Mouse (Mus musculus) thymus, postnatal 4 days (tissue): ENCODE measurements around the gene Tmbim4.
"Not testable (repeated sequence)": the region's sequence is repeated elsewhere in the genome, so short reads cannot be mapped to it uniquely, and the experiment has no call there.

Experiments
- DNase-seq: peaks from one replicate; pipeline ENCODE4 v3.0.0; 2021

Tmbim4 gene

GRCm38 (mm10) chr10:120197061-120197835 is 4.1 kb upstream of the Tmbim4 start:
- no peak for DNase-seq

DNA sequence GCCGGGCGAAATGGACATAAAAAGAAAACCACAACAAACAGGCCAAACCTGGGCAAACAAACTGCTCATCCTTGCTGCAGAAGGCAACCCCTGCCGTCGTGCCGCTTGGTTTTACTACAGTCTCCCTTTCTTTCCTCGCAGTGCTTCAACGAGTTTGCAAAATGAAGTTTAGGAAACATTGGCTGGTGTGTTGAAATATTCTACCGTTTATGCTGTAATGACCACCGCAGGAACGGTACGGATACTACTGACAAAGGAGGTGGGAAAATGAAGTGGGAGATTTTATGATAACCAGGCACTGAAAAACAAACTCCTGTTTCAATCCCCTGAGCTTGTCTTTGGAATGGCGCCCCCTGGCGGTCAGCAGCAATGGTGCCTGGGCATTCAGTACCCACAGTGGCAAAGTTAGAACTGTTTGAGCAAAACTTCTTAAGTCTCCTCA is 592 bp downstream of the Tmbim4 start, which contains the start of gene Irak3:
Gene Irak3 (minus strand): TSS at position 170 of the 442 bp plus-strand sequence.
- peak; percentile 95 for DNase-seq

GRCm38 (mm10) chr10:120202467-120203250 is 1.3 kb downstream of the Tmbim4 start:
- DNase-seq = peak; percentile 7

DNA sequence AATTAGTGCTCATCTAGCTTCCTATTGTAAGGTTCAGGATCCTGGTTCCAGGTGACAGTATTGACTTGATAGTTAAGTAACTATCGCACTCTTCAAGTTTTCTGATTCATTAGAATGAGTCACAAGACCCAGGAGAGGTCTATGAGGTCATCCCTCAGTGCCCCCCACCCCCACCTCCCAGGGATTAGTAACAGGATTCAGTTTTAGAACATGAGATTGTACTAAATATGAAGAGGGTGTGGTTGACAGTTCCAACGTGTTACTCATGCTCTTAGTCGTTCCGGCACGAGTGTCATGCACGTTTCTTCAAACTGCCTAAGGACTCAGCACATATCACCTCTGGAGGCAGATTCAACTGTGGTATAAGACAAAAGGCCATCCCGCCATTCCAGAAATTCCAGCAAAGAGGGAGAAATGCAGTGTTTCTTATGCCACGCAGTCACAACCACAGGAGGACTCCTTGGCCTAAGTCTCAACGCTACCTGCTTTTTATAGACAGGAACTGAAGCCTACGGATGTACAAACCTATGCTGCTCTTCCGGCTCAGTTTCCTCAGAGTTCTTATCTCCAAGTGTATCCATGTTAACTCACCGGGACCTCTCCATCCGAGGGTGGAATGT is 3.3 kb downstream of the Tmbim4 start:
- DNase-seq = no peak

DNA sequence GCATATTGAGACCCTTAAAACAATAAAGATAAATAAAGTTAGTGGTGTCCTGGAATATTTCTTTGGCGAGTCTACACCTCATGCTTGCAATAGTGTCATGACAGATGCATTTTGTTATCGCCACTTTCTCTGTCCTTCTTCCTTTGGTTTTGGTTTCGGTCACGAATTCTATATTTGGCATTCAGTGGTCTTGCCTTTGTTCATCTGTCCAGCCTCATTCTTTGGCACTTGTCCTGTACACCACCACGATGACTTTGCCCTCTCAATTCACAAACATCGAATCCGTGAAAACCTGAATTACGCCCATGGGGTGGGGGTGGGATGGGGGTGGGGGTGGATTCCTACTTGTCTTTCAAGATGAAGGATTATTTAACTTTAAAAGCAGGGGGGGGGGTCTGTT is 6.6 kb downstream of the Tmbim4 start:
- no peak for DNase-seq

DNA sequence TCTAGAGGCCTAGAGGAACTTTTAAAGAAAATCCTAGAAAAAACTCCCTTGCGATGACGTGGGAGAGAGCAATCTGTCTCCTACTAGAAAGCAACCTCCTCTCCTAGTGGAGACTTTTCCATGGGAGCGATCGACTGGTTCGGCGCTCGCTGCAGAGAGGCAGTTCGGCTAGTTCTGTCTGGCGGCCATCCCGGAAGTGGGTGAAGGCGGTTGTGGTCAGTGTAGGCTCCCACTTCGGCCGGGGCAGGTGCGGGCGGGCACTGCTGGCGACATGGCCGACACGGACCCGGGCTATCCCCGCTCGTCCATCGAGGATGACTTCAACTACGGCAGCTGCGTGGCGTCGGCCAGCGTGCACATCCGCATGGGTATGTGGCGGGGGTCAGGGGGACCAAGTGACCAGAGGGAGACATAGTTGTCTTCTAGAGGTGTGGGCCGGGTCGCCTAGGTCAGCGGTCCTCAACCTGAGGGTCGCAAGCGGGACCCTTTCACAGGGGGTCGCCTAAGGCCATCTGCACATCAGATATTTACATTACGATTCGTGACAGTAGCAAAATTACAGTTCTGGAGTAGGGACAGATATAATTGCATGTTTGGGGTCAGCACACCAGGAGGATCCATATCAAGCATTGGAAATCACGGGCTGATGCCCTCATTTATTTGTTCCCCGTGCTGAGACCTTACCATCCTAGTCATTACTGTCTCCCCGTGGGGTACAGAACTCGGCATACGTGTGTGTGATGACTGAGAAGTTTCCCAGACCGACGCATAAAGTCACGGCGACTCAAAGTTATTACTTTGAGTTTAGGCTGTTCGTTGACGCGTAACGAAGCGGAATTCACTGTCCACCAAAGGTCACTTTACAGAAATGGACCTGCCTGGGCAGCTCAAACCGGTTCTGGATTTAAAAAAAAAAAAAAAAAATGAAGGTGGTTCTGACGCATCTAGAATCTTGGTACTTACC is 7.5 kb downstream of the Tmbim4 start:
- DNase-seq = peak; percentile 68

DNA sequence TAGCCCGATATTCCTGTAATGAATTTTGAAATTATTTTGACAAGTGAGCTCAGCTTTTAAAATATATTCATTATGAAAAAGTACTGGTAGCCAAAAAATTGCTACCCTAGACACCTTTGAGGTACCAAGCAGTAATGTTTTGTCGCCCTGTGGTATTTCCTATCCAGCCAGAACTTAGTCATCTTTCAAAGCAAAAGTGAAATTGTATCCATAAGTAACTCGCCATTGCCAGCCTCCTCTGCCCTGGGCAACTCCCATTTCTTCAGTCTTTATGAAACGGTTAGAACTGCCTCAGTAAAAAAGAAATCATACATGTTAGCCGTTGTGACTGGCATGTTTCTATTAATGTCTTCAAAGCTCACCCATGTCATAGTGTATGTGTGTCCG is 8.1 kb downstream of the Tmbim4 start:
- DNase-seq = no peak

- DNase-seq = no peak
Observed at GRCm38 (mm10) chr10:120210096-120210495, 8.7 kb downstream of the Tmbim4 start.

DNA sequence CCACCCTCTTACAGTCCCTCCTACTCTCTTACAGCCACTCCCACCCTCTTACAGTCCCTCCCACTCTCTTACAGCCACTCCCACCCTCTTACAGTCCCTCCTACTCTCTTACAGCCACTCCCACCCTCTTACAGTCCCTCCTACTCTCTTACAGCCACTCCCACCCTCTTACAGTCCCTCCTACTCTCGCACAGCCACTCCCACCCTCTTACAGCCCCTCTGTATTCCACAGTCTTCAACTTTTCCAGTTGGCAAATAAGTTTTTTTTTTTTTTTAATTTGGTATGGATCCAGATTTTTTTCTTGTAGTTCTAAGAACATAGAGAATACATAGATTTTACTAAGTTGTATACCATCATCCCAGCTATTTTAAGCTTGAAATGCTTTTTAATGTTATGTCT is 15.7 kb downstream of the Tmbim4 start:
- not testable (repeated sequence) for DNase-seq

DNA sequence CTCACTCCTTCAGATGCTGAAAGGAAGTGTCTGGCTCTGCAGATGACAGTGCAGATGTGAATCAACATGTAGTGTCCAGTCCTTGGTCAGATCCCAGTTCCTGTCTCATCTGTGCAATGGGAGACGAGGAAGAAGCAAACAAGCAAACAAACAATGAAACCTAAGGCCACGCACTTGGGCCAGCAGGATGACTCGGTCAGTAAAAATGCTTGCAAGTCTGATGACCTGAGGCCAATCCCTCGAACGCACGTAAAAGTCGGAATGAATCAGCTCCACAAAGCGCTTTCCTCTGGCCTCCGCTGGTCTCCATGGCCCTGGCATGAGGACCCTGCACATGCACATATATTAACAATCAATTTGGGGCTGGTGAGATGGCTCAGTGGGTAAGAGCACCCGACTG is 17.6 kb downstream of the Tmbim4 start:
- DNase-seq = no peak

DNA sequence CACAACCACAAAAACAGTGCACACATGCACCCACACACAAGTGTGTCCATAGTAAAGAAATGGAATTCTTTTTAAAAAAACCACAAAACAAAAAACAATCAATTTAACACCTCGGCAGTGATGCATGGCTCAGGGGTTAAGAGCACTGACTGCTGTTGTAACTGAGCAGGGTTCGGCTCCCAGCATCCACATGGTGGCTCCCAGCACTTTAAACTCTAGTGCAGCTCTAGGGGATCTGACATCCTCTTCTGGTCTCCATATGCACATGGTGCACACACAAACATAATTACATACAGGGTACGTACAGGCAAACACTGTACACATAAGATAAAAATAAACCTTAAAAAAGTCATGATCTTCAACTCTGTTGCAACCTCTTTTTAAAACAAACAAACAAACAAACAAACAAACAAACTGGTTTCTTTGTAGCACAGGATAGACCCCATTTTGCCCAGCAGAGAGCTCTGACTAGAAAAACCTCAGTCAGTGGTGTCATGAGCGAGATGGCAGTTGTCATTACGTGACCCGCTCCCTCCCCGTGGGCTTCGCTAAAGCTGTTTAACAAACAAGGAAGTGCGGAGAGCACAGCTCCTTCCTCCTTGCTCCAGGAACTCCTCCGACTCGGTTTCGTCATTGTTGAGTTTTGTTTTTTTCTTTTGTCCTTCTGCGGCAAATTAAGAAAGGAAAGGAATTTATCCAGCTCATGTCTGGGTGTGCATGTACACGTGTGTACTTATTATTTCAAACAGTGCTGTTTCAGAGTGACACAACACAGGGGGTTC is 18.4 kb downstream of the Tmbim4 start:
- DNase-seq = no peak

GRCm38 (mm10) chr10:120220776-120221175 is 19.4 kb downstream of the Tmbim4 start:
- DNase-seq = no peak

DNA sequence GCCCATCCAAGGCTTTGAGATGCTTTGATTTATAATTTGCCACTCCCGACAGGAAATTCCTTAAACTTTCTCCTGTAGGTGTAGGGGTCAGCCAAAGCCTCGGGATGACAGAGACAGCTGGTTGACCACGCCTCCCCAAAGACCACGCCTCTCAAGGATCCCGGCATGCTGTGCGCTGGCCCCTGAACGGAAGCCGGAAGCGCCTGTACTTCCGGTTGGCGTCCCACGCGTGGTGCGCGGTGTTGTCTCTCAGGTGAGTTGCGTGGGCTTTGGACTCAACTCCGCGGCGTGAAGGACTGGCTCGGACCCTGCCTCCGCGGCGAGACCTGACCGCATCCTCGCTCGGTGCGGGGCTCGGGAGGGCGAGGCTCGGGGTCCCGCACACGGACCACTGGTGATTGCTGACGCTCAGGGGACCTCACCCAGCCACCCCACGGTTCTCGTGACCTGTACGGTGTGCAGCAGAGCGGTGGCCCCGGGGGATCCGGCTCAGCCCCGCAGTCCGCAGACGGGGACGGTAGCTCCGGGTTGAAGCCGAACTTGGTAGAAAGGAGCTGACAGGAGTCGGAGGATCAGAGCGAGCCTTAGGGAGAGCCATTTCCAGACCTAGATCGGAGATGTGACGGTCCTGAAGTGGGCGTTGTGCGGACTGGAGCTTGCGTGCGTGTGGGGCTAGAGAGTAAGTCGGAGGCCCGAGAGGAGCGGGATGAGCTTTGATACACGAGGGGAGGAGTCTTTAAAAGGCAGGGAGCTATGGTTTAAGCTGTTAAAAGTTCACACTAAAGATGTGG is 25.7 kb downstream of the Tmbim4 start, which contains the start of gene Llph:
Gene Llph (plus strand): TSS at position 200 of the 791 bp plus-strand sequence.
- peak; percentile 91 for DNase-seq

- peak; percentile 86 for DNase-seq
Observed at GRCm38 (mm10) chr10:120231718-120232117, 30.3 kb downstream of the Tmbim4 start.

- DNase-seq = peak; percentile 67
Observed at GRCm38 (mm10) chr10:120233655-120234367, 32.4 kb downstream of the Tmbim4 start.

DNA sequence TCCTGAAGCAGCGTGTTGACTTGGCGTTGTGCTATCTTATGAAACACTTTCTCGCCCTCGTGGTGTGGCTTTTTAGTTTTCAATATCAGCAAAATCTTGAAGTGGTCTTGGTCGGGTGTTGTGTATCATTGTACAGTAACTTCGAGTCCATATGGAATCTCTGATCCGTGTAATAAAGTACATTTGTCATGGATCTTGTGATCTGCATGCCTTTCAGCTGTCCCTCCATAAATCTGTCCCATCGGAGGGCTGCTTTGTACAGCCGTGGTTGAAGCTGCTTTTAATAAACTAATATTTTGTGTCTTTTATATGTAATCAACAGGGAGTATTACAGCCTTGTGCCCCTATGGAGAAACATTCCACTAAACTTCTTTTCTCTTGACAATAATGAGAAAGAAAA is 35.5 kb downstream of the Tmbim4 start:
- DNase-seq = no peak

DNA sequence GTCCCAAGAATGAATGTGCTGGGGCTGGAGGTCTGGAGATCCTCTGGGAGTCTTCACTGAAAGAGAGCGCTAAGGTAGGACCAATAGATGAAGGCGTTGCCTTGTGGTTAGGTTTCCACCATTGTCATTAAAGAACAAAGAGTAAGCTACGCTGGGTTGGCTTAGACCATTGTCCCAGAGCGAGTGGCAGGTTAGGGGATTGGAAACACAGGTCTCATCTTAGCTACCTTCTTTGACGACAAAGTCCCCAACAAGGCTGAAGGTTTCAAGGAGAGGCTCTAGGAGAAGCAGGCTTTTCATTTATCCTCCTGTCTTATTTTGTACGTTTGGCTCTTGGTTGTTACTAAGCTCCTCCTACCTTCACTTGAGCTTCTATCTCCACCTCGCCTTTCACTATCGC is 36.9 kb downstream of the Tmbim4 start:
- no peak for DNase-seq

- no peak for DNase-seq
Observed at GRCm38 (mm10) chr10:120239476-120239875, 38.1 kb downstream of the Tmbim4 start.

- no peak for DNase-seq
Observed at GRCm38 (mm10) chr10:120242421-120242820, 41.0 kb downstream of the Tmbim4 start.

DNA sequence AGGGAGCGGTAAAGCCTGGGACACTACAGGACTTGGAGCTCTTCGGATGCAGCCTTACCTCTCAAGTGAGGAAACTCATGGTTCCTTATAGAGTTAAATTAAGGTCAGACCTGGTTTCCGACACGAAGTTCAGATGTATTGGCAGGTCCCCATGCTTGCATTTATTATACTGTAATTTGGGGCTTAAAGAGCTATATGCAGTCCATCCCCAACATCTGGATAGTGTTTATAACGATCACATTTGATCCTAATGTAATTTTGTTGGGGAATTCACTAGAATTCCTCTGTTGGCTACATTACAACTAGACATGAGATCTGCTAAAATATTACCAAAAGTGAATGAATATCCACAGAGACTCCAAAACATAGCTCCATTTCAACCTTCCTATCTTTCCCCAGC is 44.3 kb downstream of the Tmbim4 start:
- DNase-seq = no peak
